Mouse (Mus musculus) heart, embryonic 10.5 days (tissue): ENCODE results near the gene Il18r1. TPM values are rescaled to one million over a fixed set of nuclear protein-coding genes. Genes with fewer than 3 reads are reported as not detected.

Source experiments
- DNase-seq: peaks from one replicate; pipeline ENCODE4 v3.0.0-alpha.2; 2017; ENCODE audit warnings: low spot score
- H3K27ac ChIP-seq: fragments of 300-500 bp; sonication (generic); 2 replicates; pipeline ENCODE4 v1.5.1; 2016; ENCODE audit warnings: mild to moderate bottlenecking
- H3K27me3 ChIP-seq: fragments of 300-500 bp; sonication (generic); 2 replicates; pipeline ENCODE4 v1.6.1; 2016; ENCODE audit warnings: mild to moderate bottlenecking; ENCODE audit not compliant: poor library complexity, insufficient read depth, severe bottlenecking
- H3K36me3 ChIP-seq: fragments of 300-500 bp; sonication (generic); 2 replicates; pipeline ENCODE4 v1.6.1; 2016; ENCODE audit warnings: mild to moderate bottlenecking, moderate library complexity
- H3K4me1 ChIP-seq: fragments of 300-500 bp; sonication (generic); 2 replicates; pipeline ENCODE4 v1.6.1; 2016; ENCODE audit warnings: mild to moderate bottlenecking
- H3K4me3 ChIP-seq: fragments of 300-500 bp; sonication (generic); 2 replicates; pipeline ENCODE4 v1.5.1; 2016; ENCODE audit warnings: mild to moderate bottlenecking, moderate library complexity
- H3K9me3 ChIP-seq: fragments of 300-500 bp; sonication (generic); 2 replicates; pipeline ENCODE4 v1.6.1; 2016; ENCODE audit warnings: mild to moderate bottlenecking, moderate library complexity
- WGBS: fragments of 180-500 bp; shearing (Covaris S2); methylation state at CpG from one replicate; pipeline ENCODE4 v1.1.7; 2016; 5-methylcytosine and 5-hydroxymethylcytosine counted together
- polyA plus RNA-seq: library from polyadenylated mRNA; unstranded; fragments of >200 nt; fragmentation: Nextera tagmentation; extraction: Ambion mirVana; gene quantifications from 2 replicates; pipeline ENCODE4 v1.2.1, GENCODE M21; 2016

Il18r1 gene
- polyA plus RNA-seq, 1 experiment from 2014 or later = not detected

GRCm38 (mm10) chr1:40467306-40467705 lies 2.0 kb downstream of the Il18r1 start:
- 83% methylated on average over 4 of the region's 4 CpGs for WGBS
- Histone ChIP-seq H3K4me1 (no peaks in the 10 kb centered on the region), H3K4me3 (no peak overlapping the region), H3K36me3 (no peaks in the 10 kb centered on the region), H3K27ac (no peak overlapping the region), H3K9me3 (no peaks in the 10 kb centered on the region), H3K27me3 (peaks cover 4% of the 10 kb centered on the region; the same call in 1 of the 2 replicates)
- DNase-seq = no peak

DNA sequence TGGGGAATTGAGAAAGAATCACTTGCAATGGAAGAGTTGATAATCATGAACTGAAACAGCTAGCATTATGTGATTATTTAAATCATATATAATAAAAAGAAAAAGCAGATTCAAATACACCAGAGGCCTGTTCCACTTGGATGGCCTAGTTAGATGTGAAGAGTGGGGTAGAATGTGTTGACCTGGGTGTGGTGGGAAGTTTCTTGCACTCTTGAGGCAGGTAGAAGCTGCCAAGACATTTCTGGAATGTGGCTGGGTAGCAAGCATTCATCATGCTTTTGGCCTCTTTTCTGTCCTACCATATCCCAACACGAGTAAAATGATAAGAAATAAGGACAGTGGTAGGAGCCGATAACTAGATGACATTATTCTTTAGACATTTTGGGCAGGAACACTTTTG lies 3.5 kb downstream of the Il18r1 start:
- peaks cover 4% of the 10 kb centered on the region; the same call in 1 of the 2 replicates for H3K27me3 ChIP-seq
- no peaks in the 10 kb centered on the region for H3K4me1 ChIP-seq
- no peak overlapping the region for H3K4me3 ChIP-seq
- no peaks in the 10 kb centered on the region for H3K9me3 ChIP-seq
- no peaks in the 10 kb centered on the region for H3K36me3 ChIP-seq
- no peak for DNase-seq
- WGBS = 66% methylated on average over 2 of the region's 2 CpGs
- H3K27ac ChIP-seq = no peak overlapping the region

GRCm38 (mm10) chr1:40469900-40470299 lies 4.5 kb downstream of the Il18r1 start:
- Histone ChIP-seq H3K9me3 (no peaks in the 10 kb centered on the region), H3K36me3 (no peaks in the 10 kb centered on the region), H3K4me3 (no peak overlapping the region), H3K27me3 (peaks cover 4% of the 10 kb centered on the region; the same call in 1 of the 2 replicates), H3K27ac (no peak overlapping the region), H3K4me1 (no peaks in the 10 kb centered on the region)
- WGBS = 84% methylated on average over 12 of the region's 12 CpGs
- no peak for DNase-seq

GRCm38 (mm10) chr1:40472401-40472800 lies 7.0 kb downstream of the Il18r1 start:
- no peaks in the 10 kb centered on the region for H3K4me1 ChIP-seq
- 80% methylated on average over 1 of the region's 1 CpGs for WGBS
- H3K4me3 ChIP-seq = no peak overlapping the region

GRCm38 (mm10) chr1:40473640-40474039 lies 8.3 kb downstream of the Il18r1 start:
- Histone ChIP-seq H3K4me1 (no peaks in the 10 kb centered on the region), H3K36me3 (no peaks in the 10 kb centered on the region), H3K9me3 (no peaks in the 10 kb centered on the region), H3K27me3 (no peaks in the 10 kb centered on the region), H3K4me3 (no peak overlapping the region), H3K27ac (no peak overlapping the region)
- 81% methylated on average over 4 of the region's 4 CpGs for WGBS
- DNase-seq = no peak

More at GRCm38 (mm10) chr1:40472401-40472800, 7.0 kb downstream of the Il18r1 start:
- DNase-seq = no peak
- Histone ChIP-seq H3K27me3 (no peaks in the 10 kb centered on the region), H3K36me3 (no peaks in the 10 kb centered on the region), H3K27ac (no peak overlapping the region), H3K9me3 (no peaks in the 10 kb centered on the region)

DNA sequence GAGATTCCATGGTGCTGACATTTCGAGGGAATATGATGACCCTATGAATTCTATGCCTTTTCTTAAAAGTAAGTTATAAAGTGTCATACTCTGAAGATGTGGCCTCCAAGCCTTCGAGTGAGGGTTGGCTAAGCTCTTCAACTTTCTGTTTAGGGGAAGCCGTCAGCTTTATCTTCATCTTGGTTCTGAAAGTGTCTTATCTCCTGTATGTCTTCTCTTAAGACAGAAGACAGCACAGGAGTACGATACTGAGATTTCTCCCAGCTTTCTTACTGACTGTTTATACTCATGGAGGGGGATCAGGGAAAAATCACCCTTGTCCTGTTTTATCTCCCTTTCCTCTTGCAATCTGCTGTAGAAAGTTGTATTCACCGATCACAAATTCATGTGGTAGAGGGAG lies 9.0 kb downstream of the Il18r1 start:
- H3K36me3 ChIP-seq = no peaks in the 10 kb centered on the region
- no peaks in the 10 kb centered on the region for H3K27me3 ChIP-seq
- H3K9me3 ChIP-seq = no peaks in the 10 kb centered on the region
- no peak overlapping the region for H3K4me3 ChIP-seq
- H3K27ac ChIP-seq = no peak overlapping the region
- 53% methylated on average over 5 of the region's 5 CpGs for WGBS
- H3K4me1 ChIP-seq = no peaks in the 10 kb centered on the region
- no peak for DNase-seq

DNA sequence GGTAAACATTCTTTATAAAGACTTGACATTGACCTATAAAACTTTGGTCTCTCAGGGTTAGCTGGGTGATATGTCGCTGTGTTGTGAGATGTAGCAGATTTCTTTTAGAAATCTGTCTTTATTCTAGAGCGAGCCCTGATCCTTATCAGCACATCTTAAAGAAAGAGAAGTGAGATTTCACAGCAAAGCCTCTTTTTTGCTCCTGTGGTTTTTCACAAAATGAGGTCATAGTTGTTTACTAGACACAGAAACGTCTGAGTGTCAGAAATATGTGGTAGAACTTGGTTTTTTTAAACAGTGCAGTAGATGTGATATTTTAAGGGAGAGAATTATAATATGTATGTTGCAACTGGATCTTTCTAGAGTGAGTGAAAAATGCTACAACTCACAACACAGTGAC lies 10.3 kb downstream of the Il18r1 start:
- 61% methylated on average over 3 of the region's 3 CpGs for WGBS
- H3K9me3 ChIP-seq = no peaks in the 10 kb centered on the region
- H3K27ac ChIP-seq = no peak overlapping the region
- H3K4me1 ChIP-seq = no peaks in the 10 kb centered on the region
- no peak for DNase-seq
- no peaks in the 10 kb centered on the region for H3K36me3 ChIP-seq
- H3K27me3 ChIP-seq = no peaks in the 10 kb centered on the region
- H3K4me3 ChIP-seq = no peak overlapping the region

GRCm38 (mm10) chr1:40476756-40477155 lies 11.4 kb downstream of the Il18r1 start:
- Histone ChIP-seq H3K27ac (no peak overlapping the region), H3K27me3 (no peaks in the 10 kb centered on the region), H3K36me3 (no peaks in the 10 kb centered on the region), H3K4me1 (no peaks in the 10 kb centered on the region), H3K4me3 (no peak overlapping the region), H3K9me3 (no peaks in the 10 kb centered on the region)
- DNase-seq = no peak
- 63% methylated on average over 4 of the region's 4 CpGs for WGBS

GRCm38 (mm10) chr1:40479505-40479923 lies 14.2 kb downstream of the Il18r1 start:
- WGBS = 77% methylated on average over 6 of the region's 6 CpGs
- H3K27me3 ChIP-seq = no peaks in the 10 kb centered on the region
- DNase-seq = no peak

GRCm38 (mm10) chr1:40494594-40494993 lies 29.2 kb downstream of the Il18r1 start:
- Histone ChIP-seq H3K27ac (no peak overlapping the region), H3K36me3 (no peaks in the 10 kb centered on the region), H3K4me3 (no peak overlapping the region), H3K4me1 (no peaks in the 10 kb centered on the region), H3K27me3 (no peaks in the 10 kb centered on the region), H3K9me3 (no peaks in the 10 kb centered on the region)
- DNase-seq = no peak
- WGBS = 77% methylated on average over 4 of the region's 4 CpGs

More at GRCm38 (mm10) chr1:40479505-40479923, 14.2 kb downstream of the Il18r1 start:
- H3K27ac ChIP-seq = no peak overlapping the region
- no peak overlapping the region for H3K4me3 ChIP-seq
- no peaks in the 10 kb centered on the region for H3K4me1 ChIP-seq
- no peaks in the 10 kb centered on the region for H3K36me3 ChIP-seq
- H3K9me3 ChIP-seq = no peaks in the 10 kb centered on the region

- H3K27me3 ChIP-seq = no peaks in the 10 kb centered on the region
- 89% methylated on average over 1 of the region's 1 CpGs for WGBS
Measured at GRCm38 (mm10) chr1:40499708-40500107, 34.4 kb downstream of the Il18r1 start.

GRCm38 (mm10) chr1:40501126-40501525 lies 35.8 kb downstream of the Il18r1 start:
- Histone ChIP-seq H3K4me1 (no peaks in the 10 kb centered on the region), H3K9me3 (no peaks in the 10 kb centered on the region), H3K27ac (no peak overlapping the region), H3K4me3 (no peak overlapping the region), H3K36me3 (no peaks in the 10 kb centered on the region), H3K27me3 (no peaks in the 10 kb centered on the region)
- no peak for DNase-seq
- WGBS = 90% methylated on average over 4 of the region's 4 CpGs

More at GRCm38 (mm10) chr1:40499708-40500107, 34.4 kb downstream of the Il18r1 start:
- Histone ChIP-seq H3K27ac (no peak overlapping the region), H3K4me1 (no peaks in the 10 kb centered on the region), H3K4me3 (no peak overlapping the region), H3K9me3 (no peaks in the 10 kb centered on the region), H3K36me3 (no peaks in the 10 kb centered on the region)
- DNase-seq = no peak

- H3K36me3 ChIP-seq = no peaks in the 10 kb centered on the region
- H3K27me3 ChIP-seq = no peaks in the 10 kb centered on the region
- DNase-seq = no peak
- H3K4me3 ChIP-seq = no peak overlapping the region
- H3K27ac ChIP-seq = no peak overlapping the region
- WGBS = 82% methylated on average over 11 of the region's 11 CpGs
- no peaks in the 10 kb centered on the region for H3K9me3 ChIP-seq
- no peaks in the 10 kb centered on the region for H3K4me1 ChIP-seq
Measured at GRCm38 (mm10) chr1:40501546-40502398, 36.4 kb downstream of the Il18r1 start.
